Mouse (Mus musculus) stomach, postnatal 0 days (tissue): ENCODE results near the gene Ganc. TPM values are rescaled to one million over a fixed set of nuclear protein-coding genes. Genes with fewer than 3 reads are reported as not detected.

Experiments used
- ATAC-seq: fragments of 200-750 bp; cut with Nextera tagmentation; 2 replicates; pipeline ENCODE4 v1.8.0; 2017; ENCODE audit not compliant: low FRiP score, low TSS enrichment
- DNase-seq: peaks from one replicate; pipeline ENCODE4 v3.0.0-alpha.2; 2016; ENCODE audit warnings: low spot score
- H3K27ac ChIP-seq: fragments of 300-500 bp; sonication (generic); replicated peaks from 2 replicates; pipeline ENCODE4 v1.5.1; 2014; ENCODE audit warnings: mild to moderate bottlenecking, control low read depth
- H3K27me3 ChIP-seq: fragments of 300-500 bp; sonication (generic); 2 replicates; pipeline ENCODE4 v1.6.1; 2014; ENCODE audit warnings: low read length; ENCODE audit not compliant: control insufficient read depth, insufficient read depth
- H3K36me3 ChIP-seq: fragments of 300-500 bp; sonication (generic); 2 replicates; pipeline ENCODE4 v1.6.1; 2014; ENCODE audit warnings: low read length, mixed read lengths; ENCODE audit not compliant: control insufficient read depth, insufficient read depth
- H3K4me1 ChIP-seq: fragments of 300-500 bp; sonication (generic); replicated peaks from 2 replicates; pipeline ENCODE4 v1.6.1; 2014; ENCODE audit warnings: antibody characterized with exemption; ENCODE audit not compliant: control insufficient read depth, insufficient read depth
- H3K4me2 ChIP-seq: fragments of 300-500 bp; sonication (generic); replicated peaks from 2 replicates; pipeline ENCODE4 v1.6.1; 2014; ENCODE audit warnings: low read depth, mild to moderate bottlenecking, control low read depth, moderate library complexity
- H3K4me3 ChIP-seq: fragments of 300-500 bp; sonication (generic); 2 replicates; pipeline ENCODE4 v1.5.1; 2014; ENCODE audit warnings: low read depth, low read length, control low read depth
- H3K9ac ChIP-seq: fragments of 300-500 bp; sonication (generic); 2 replicates; pipeline ENCODE4 v1.6.1; 2014; ENCODE audit warnings: mild to moderate bottlenecking, low read length, control low read depth, mixed read lengths
- H3K9me3 ChIP-seq: fragments of 300-500 bp; sonication (generic); 2 replicates; pipeline ENCODE4 v1.6.1; 2016; ENCODE audit warnings: low read length; ENCODE audit not compliant: control insufficient read depth
- CTCF ChIP-seq: IDR thresholded peaks from 2 replicates; pipeline ENCODE4 v1.5.1; 2016; ENCODE audit warnings: antibody characterized with exemption, low read depth, mild to moderate bottlenecking, moderate library complexity
- EP300 ChIP-seq: optimal IDR thresholded peaks from 2 replicates; pipeline ENCODE3; 2016; ENCODE audit warnings: antibody characterized with exemption
- WGBS: fragments of 180-500 bp; shearing (Covaris S2); extraction: QIAGEN DNeasy Blood & Tissue Kit; methylation state at CpG from one replicate; pipeline ENCODE4 v1.1.7; 2014; 5-methylcytosine and 5-hydroxymethylcytosine counted together
- polyA plus RNA-seq: library from polyadenylated mRNA; unstranded; fragments of >200 nt; fragmentation: Nextera tagmentation; extraction: Ambion mirVana; gene quantifications from 2 replicates; pipeline ENCODE4 v1.2.1, GENCODE M21; 2015

The Ganc gene
- polyA plus RNA-seq, 1 experiment from 2014 or later: 6.8 TPM

GRCm38 (mm10) chr2:120454987-120455386 is 51.3 kb downstream of the Ganc start:
- Histone ChIP-seq H3K27me3 (no peaks in the 10 kb centered on the region), H3K9ac (no peak overlapping the region), H3K9me3 (no peaks in the 10 kb centered on the region), H3K27ac (no peak overlapping the region), H3K4me2 (no peak overlapping the region), H3K36me3 (no peaks in the 10 kb centered on the region), H3K4me3 (no peak overlapping the region), H3K4me1 (no peaks in the 10 kb centered on the region)
- ATAC-seq (no peak), DNase-seq (no peak)
- TF ChIP-seq EP300 (no peak), CTCF (no peak)
- WGBS: 67% methylated on average over 2 of the region's 2 CpGs

- no peaks in the 10 kb centered on the region for H3K4me1 ChIP-seq
- H3K36me3 ChIP-seq: no peaks in the 10 kb centered on the region
- DNase-seq (no peak), ATAC-seq (no peak)
- TF ChIP-seq EP300 (no peak), CTCF (no peak)
- no peaks in the 10 kb centered on the region for H3K9me3 ChIP-seq
- H3K4me3 ChIP-seq: no peak within 1 kb of the TSS
- no peak within 1 kb of the TSS for H3K4me2 ChIP-seq
- no peaks in the 10 kb centered on the region for H3K27me3 ChIP-seq
- WGBS: 70% methylated on average over 4 of the region's 4 CpGs
- H3K9ac ChIP-seq: no peak within 1 kb of the TSS
- H3K27ac ChIP-seq: no peak within 1 kb of the TSS
Observed at GRCm38 (mm10) chr2:120455719-120456118, 52.0 kb downstream of the Ganc start, which contains the start of gene Capn3. TSS of gene Capn3 (plus strand) at chr2:120456019.

- Histone ChIP-seq H3K4me3 (no peak overlapping the region), H3K27me3 (no peaks in the 10 kb centered on the region), H3K27ac (no peak overlapping the region), H3K36me3 (no peaks in the 10 kb centered on the region), H3K9ac (no peak overlapping the region), H3K9me3 (no peaks in the 10 kb centered on the region), H3K4me1 (no peaks in the 10 kb centered on the region), H3K4me2 (no peak overlapping the region)
- ATAC-seq: no peak
- TF ChIP-seq EP300: no peak
- TF ChIP-seq CTCF: no peak
- no peak for DNase-seq
- 69% methylated on average over 4 of the region's 4 CpGs for WGBS
Observed at GRCm38 (mm10) chr2:120460216-120460615, 56.5 kb downstream of the Ganc start.

- H3K36me3 ChIP-seq: no peaks in the 10 kb centered on the region
- TF ChIP-seq CTCF: no peak
- no peak for TF ChIP-seq EP300
- no peaks in the 10 kb centered on the region for H3K27me3 ChIP-seq
- H3K4me3 ChIP-seq: no peak overlapping the region
- H3K4me2 ChIP-seq: no peak overlapping the region
- DNase-seq (no peak), ATAC-seq (no peak)
- no peaks in the 10 kb centered on the region for H3K4me1 ChIP-seq
- no peaks in the 10 kb centered on the region for H3K9me3 ChIP-seq
- no peak overlapping the region for H3K9ac ChIP-seq
- no peak overlapping the region for H3K27ac ChIP-seq
- 85% methylated on average over 7 of the region's 7 CpGs for WGBS
Observed at GRCm38 (mm10) chr2:120463328-120463727, 59.6 kb downstream of the Ganc start.

GRCm38 (mm10) chr2:120464091-120464490 is 60.4 kb downstream of the Ganc start:
- no peak for TF ChIP-seq EP300
- 65% methylated on average over 8 of the region's 8 CpGs for WGBS
- Histone ChIP-seq H3K27me3 (no peaks in the 10 kb centered on the region), H3K27ac (no peak overlapping the region), H3K9me3 (no peaks in the 10 kb centered on the region), H3K4me2 (no peak overlapping the region), H3K9ac (no peak overlapping the region), H3K36me3 (no peaks in the 10 kb centered on the region), H3K4me1 (no peaks in the 10 kb centered on the region), H3K4me3 (no peak overlapping the region)
- DNase-seq (no peak), ATAC-seq (no peak)

GRCm38 (mm10) chr2:120464732-120465396 is 61.2 kb downstream of the Ganc start:
- no peak overlapping the region for H3K9ac ChIP-seq
- no peak overlapping the region for H3K4me2 ChIP-seq
- TF ChIP-seq EP300 (no peak), CTCF (no peak)
- DNase-seq: no peak
- H3K36me3 ChIP-seq: no peaks in the 10 kb centered on the region
- ATAC-seq: no peak
- H3K4me1 ChIP-seq: no peaks in the 10 kb centered on the region
- no peaks in the 10 kb centered on the region for H3K27me3 ChIP-seq
- 91% methylated on average over 2 of the region's 2 CpGs for WGBS
- H3K9me3 ChIP-seq: no peaks in the 10 kb centered on the region
- no peak overlapping the region for H3K27ac ChIP-seq
- no peak overlapping the region for H3K4me3 ChIP-seq
